Mouse (Mus musculus) neutrophil, adult 5-6 weeks (primary cell): Measurements from ENCODE around the gene Cabcoco1. TPM values are rescaled to one million over a fixed set of nuclear protein-coding genes. Genes with fewer than 3 reads are reported as not detected.

Experiments used
- ATAC-seq: fragments of 151-379, 151-347 bp; 2 replicates; pipeline ENCODE4 v1.8.0; 2017; ENCODE audit warnings: mild to moderate bottlenecking, moderate TSS enrichment; ENCODE audit not compliant: insufficient number of reproducible peaks, poor library complexity, low FRiP score, severe bottlenecking; ENCODE audit errors: extremely low read depth
- total RNA-seq: library from RNA; stranded (forward); fragments of 200-1000 nt; gene quantifications from 2 replicates; pipeline ENCODE4 v1.2.3, GENCODE M21; 2017

Cabcoco1 gene
- total RNA-seq, 1 experiment from 2014 or later: 0.70 TPM

GRCm38 (mm10) chr10:68528958-68529357 lies 12.7 kb downstream of the Cabcoco1 start:
- no peak for ATAC-seq

- ATAC-seq: no peak
Observed at GRCm38 (mm10) chr10:68522106-68522505, 19.6 kb downstream of the Cabcoco1 start.

GRCm38 (mm10) chr10:68512433-68513019 lies 29.2 kb downstream of the Cabcoco1 start:
- no peak for ATAC-seq

GRCm38 (mm10) chr10:68507741-68508140 lies 34.0 kb downstream of the Cabcoco1 start:
- no peak for ATAC-seq

GRCm38 (mm10) chr10:68506242-68506641 lies 35.5 kb downstream of the Cabcoco1 start:
- no peak for ATAC-seq

- no peak for ATAC-seq
Observed at GRCm38 (mm10) chr10:68504586-68505152, 37.0 kb downstream of the Cabcoco1 start.

GRCm38 (mm10) chr10:68501067-68501466 lies 40.6 kb downstream of the Cabcoco1 start:
- no peak for ATAC-seq

- no peak for ATAC-seq
Observed at GRCm38 (mm10) chr10:68495246-68495645, 46.5 kb downstream of the Cabcoco1 start.

GRCm38 (mm10) chr10:68491557-68491956 lies 50.1 kb downstream of the Cabcoco1 start:
- ATAC-seq: no peak

GRCm38 (mm10) chr10:68490781-68491180 lies 50.9 kb downstream of the Cabcoco1 start:
- no peak for ATAC-seq

- ATAC-seq: no peak
Observed at GRCm38 (mm10) chr10:68472799-68473198, 68.9 kb downstream of the Cabcoco1 start.

GRCm38 (mm10) chr10:68465737-68466327 lies 75.9 kb downstream of the Cabcoco1 start:
- no peak for ATAC-seq

- ATAC-seq: no peak
Observed at GRCm38 (mm10) chr10:68464943-68465342, 76.8 kb downstream of the Cabcoco1 start.

GRCm38 (mm10) chr10:68459784-68460183 lies 81.9 kb downstream of the Cabcoco1 start:
- no peak for ATAC-seq

GRCm38 (mm10) chr10:68457019-68457418 lies 84.7 kb downstream of the Cabcoco1 start:
- ATAC-seq: no peak

GRCm38 (mm10) chr10:68454541-68454940 lies 87.2 kb downstream of the Cabcoco1 start:
- ATAC-seq: no peak

- no peak for ATAC-seq
Observed at GRCm38 (mm10) chr10:68446797-68447125, 94.9 kb downstream of the Cabcoco1 start.

GRCm38 (mm10) chr10:68445876-68446796 lies 95.6 kb downstream of the Cabcoco1 start:
- peak; percentile 52 for ATAC-seq

- ATAC-seq: no peak
Observed at GRCm38 (mm10) chr10:68445244-68445811, 96.4 kb downstream of the Cabcoco1 start.
